Mouse (Mus musculus) kidney, adult 2 months (tissue): ENCODE results near the gene Gm11639.

ENCODE experiments used
- CTCF ChIP-seq: fragments of 200-500 bp; conservative IDR thresholded peaks from 2 replicates; pipeline ENCODE4 v1.5.1; 2011; ENCODE audit warnings: low read depth, mild to moderate bottlenecking, control low read depth, low read length, moderate library complexity, mixed read lengths; ENCODE audit not compliant: insufficient read depth, insufficient read length
- POLR2A ChIP-seq: fragments of 200-500 bp; IDR thresholded peaks from one replicate; pipeline ENCODE4 v1.6.1; 2011; ENCODE audit warnings: low read depth, low read length, control low read depth

GRCm38 (mm10) chr11:105159673-105160360 is 474.3 kb downstream of the Gm11639 start:
- no peak for TF ChIP-seq CTCF
- TF ChIP-seq POLR2A = no peak
